Mouse (Mus musculus) left cerebral cortex, postnatal 4 days (tissue): ENCODE data around the gene Stx7. TPM values are rescaled to one million over a fixed set of nuclear protein-coding genes. Genes with fewer than 3 reads are reported as not detected.
"Not testable (repeated sequence)": the region's sequence is repeated elsewhere in the genome, so short reads cannot be mapped to it uniquely, and the experiment has no call there.

Experiments used
- DNase-seq: peaks from one replicate; pipeline ENCODE4 v3.0.0-alpha.2; 2022
- intact Hi-C: fragments of 180-260 bp; cut with DNase I; formaldehyde crosslinking; loops from one replicate; pipeline ENCODE4 v1.15.1; 2025
- total RNA-seq, 2 experiments: library from RNA; stranded (reverse); gene quantifications; 2 replicates each; pipeline ENCODE4 v1.2.3; 2021

Stx7 gene
- 100 to 1,000 TPM; 258 to 263 TPM for total RNA-seq

DNA sequence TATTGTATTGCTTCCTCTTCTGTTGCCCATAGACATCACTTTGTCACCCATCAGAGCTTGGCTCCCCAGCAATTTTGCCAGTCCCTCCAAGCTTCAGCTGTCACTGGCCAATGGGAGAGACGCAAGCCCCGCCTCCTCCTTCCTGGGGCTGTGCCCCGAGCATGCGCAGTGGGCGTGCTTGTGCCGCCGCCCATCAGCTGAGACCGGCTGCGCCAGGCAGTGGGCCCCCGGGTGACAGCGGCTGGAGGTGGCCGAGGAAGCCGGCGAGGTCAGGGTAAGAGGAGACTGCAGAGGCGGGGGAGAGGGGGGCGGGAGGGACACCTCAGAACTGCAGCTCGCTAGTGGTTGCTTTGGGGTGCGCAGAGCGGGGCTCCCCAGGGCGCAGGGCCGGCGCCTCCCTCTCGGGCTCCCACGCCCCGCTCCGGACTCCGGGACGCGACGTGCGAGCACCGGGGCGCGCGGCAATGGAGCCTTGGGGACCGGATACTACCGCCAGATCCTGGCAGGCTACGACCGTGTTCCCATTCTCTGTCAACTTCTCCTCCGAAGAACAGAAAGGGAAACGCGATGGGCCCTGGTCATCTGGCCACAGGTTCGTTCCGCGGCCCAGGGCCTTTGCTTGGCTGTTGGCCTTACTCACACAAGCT lies at the start of gene Stx7:
Gene Stx7 (plus strand): TSS at position 168 of the 647 bp plus-strand sequence.
- intact Hi-C loops, result no loop called here
- peak; percentile 94 for DNase-seq

DNA sequence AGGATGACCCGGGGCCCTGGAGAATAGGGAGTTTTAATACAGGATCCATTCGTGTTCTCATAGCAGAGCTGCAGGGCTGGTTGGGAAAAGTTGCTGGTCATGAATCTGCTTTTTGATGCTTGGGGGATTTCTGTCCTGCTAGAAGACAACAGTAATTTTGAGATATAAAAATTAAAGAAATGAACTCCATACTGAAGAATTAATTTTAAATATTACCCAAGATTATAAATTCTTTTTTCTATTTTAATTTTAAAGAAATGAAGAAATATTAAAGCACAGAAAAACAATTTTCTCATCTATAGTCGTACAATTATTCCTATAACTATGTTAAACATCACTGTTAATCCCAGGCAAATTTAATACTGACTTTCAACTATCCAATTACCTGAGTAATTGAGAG lies 47.3 kb upstream of the Stx7 start, which contains the start of gene Taar8c:
Gene Taar8c (minus strand): TSS at position 101 of the 400 bp plus-strand sequence.
- intact Hi-C loops, DNase-seq: not testable (repeated sequence)

GRCm38 (mm10) chr10:24103299-24103698 lies 45.8 kb upstream of the Stx7 start:
- intact Hi-C loops, DNase-seq: not testable (repeated sequence)

DNA sequence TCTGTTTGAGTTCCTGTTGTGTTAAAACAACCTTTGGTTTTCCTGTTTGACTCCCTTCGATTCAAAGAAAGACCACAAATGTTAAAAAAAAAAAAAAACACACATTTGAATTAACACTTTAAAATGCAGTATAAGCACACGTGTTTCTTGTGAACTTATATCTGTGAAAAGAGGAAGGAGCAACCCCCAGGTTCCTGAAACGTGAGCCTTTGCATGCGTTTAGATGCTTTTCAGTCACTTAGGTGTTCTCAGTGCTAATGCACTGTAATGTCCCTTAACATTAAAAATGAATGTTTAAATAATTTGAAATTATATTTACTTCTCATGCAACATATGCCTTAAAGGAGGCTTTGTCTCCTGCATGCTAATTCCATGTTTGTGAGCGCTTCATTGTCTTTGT lies 41.4 kb upstream of the Stx7 start:
- no peak for DNase-seq
- intact Hi-C loops, result no loop called here

GRCm38 (mm10) chr10:24108236-24108635 lies 40.9 kb upstream of the Stx7 start:
- DNase-seq, result no peak
- intact Hi-C loops, result no loop called here

DNA sequence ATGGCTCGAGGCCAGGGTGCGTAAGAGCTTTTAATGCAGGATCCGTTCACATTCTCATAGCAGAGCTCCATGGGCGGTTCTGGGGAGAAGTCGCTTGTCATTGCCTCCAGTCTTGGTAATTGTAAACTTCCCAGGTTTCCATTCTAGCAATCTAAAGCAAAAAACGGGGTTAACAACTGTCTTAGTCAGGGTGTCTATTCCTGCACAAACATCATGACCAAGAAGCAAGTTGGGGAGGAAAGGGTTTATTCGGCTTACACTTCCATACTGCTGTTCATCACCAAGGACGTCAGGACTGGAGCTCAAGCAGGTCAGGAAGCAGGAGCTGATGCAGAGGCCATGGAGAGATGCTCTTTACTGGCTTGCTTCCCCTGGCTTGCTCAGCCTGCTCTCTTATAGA lies 39.7 kb upstream of the Stx7 start, which contains the start of gene Taar9:
Gene Taar9 (minus strand): TSS at position 101 of the 400 bp plus-strand sequence.
- intact Hi-C loops, DNase-seq: not testable (repeated sequence)

- peak; percentile 46 for DNase-seq
- intact Hi-C loops, result loop anchor here (10.0 kb wide), 1 partner anchor 136 kb away; the partner anchor contains the start of gene Taar5
Observed at GRCm38 (mm10) chr10:24111116-24111778, 37.9 kb upstream of the Stx7 start.

- DNase-seq, result peak; percentile 43
- intact Hi-C loops, result loop anchor here (2.0 kb wide), 1 partner anchor 319 kb away; no protein-coding TSS in a partner anchor
Observed at GRCm38 (mm10) chr10:24131451-24132262, 17.4 kb upstream of the Stx7 start.

- intact Hi-C loops, result no loop called here
- DNase-seq, result no peak
Observed at GRCm38 (mm10) chr10:24132273-24132672, 16.8 kb upstream of the Stx7 start.

- intact Hi-C loops, result no loop called here
- no peak for DNase-seq
Observed at GRCm38 (mm10) chr10:24133132-24133531, 16.0 kb upstream of the Stx7 start.

DNA sequence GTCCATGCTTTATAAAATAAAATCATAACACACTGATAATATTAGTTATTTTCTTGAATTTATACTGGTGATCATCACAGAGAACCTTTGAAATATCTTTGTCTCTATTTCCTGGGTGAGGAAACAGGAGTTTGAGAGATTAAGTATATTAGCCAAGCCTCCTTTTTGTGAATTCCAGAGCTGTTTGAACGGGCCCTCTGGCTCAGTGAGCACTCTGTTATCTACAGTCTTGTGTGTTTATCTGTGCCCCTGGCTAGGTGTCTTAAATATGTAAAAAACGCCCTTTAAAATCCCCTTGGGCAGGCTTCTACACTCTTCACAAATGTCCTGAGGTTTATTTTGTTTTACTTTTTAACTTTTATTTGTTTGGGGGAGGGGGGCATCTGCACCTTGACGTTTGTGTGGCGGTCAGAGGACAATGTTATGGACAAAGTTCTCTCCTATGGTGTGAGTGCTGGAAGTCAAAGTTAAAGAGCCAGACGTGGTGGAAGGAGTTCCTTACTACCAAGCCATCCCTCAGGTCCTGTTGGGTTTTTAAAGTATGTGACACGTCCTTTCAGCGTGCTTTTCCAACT lies 14.9 kb upstream of the Stx7 start:
- DNase-seq, result no peak
- intact Hi-C loops, result no loop called here

DNA sequence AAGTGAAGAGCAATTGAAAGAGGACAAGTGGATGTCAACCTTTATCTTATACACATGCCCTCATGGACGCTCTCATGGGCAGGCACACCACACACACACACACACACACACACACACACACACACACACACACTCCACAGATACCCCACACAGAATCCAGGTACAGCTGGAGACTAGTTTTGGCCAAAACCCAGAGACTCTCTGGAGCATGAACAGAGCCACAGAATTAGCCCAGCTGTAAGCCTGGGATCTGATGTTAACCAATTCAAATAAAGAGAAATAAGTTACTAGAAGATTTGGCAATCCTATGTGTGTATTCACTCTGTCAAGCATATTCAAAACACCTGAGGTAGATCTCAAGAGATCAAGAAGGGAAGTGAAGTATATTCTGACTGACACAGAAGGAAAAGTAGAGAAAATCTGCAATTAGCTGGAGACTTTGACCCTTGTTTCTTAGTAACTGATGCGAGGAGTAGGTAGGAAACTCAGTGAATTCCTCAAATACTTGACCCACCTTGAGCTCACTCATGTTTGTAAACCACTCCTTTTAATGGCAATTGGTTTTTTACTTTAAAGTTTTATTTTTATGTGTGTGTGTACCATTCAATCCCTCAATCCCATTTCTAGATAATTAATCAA lies 10.4 kb upstream of the Stx7 start:
- intact Hi-C loops, result no loop called here

DNA sequence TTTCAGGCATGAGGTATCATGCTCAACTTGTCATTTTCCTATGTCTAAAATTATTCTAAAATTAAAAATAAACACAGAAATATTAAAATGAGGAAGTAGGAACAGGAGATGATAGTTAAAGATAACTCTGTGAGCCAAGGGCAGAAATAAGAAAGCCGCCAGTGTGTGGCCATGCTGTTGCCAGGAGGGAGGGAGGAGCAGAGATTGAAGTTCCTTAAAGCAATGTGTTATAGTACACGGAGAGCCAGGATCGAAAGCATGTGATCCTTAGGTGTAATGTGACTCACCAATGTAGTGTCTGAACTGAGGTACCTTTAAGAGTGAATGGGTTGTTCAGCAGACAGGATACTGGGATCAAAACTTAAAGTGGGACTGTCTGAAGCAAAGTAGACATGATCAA lies 6.4 kb upstream of the Stx7 start:
- DNase-seq, result no peak
- intact Hi-C loops, result no loop called here

More for the DNA sequence above, 10.4 kb upstream of the Stx7 start:
- no peak for DNase-seq

GRCm38 (mm10) chr10:24150086-24150485 lies 984 bp downstream of the Stx7 start:
- intact Hi-C loops, result no loop called here
- DNase-seq, result no peak

GRCm38 (mm10) chr10:24158470-24159254 lies 9.6 kb downstream of the Stx7 start:
- intact Hi-C loops, result no loop called here
- DNase-seq, result no peak

GRCm38 (mm10) chr10:24159575-24159974 lies 10.5 kb downstream of the Stx7 start:
- intact Hi-C loops, result no loop called here
- no peak for DNase-seq

DNA sequence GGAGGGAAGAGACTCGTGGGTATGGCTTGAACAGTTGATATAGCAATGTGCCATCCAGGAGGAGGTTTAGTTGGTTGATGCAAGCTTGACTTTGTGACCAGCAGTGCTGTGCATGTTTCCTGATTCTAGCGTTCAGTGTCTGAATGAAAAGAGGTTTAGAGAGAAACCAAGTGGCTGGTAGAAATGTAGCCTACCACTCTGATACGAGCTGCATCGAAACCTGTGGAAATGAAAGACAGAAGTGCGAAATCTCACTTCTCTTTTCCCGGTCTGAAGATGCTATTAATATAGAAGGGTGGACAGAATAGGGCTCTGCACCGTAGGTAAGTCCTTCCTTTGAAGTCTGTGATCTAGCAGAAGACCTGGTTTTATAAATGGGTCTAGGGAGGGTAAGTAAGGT lies 11.2 kb downstream of the Stx7 start:
- no peak for DNase-seq
- intact Hi-C loops, result no loop called here

GRCm38 (mm10) chr10:24164137-24164908 lies 15.2 kb downstream of the Stx7 start:
- intact Hi-C loops, result no loop called here
- no peak for DNase-seq

DNA sequence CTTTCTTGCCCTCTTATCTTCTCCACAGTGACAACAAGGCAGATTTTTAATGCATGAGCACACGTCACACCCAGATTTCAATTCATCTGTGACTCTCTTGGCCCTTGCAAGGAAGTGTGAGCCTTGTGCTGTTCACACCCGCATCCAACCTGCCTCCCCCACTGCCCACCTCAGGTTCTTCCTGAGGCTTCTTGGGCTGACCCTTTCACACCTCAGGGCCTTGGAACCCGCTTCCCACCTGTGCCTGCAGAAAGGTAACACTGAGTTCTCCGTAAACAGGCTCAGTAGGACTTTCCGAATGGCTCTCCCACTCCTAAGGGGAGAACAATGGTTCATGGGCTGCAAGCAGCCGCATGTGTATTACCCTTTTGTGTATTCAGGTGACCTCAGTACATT lies 15.8 kb downstream of the Stx7 start:
- no peak for DNase-seq
- intact Hi-C loops, result no loop called here
